Mouse (Mus musculus): Measurements from ENCODE around the gene Smpdl3b.

GRCm38 (mm10) chr4:132778562-132779201 lies 21.6 kb upstream of the Smpdl3b start:
- TF ChIP-seq POLR2A (IDR thresholded peaks at IDR 0.05; ENCODE audit: extremely low read depth, insufficient read depth, low read length) (no peak), CTCF (IDR thresholded peaks at IDR 0.05; ENCODE audit: low read depth, low read length) (no peak)
